Mouse (Mus musculus): ENCODE measurements around the gene Itga10. TPM values are rescaled to one million over a fixed set of nuclear protein-coding genes. Genes with fewer than 3 reads are reported as not detected.
A peak's percentile ranks its signal among the peaks of the same experiment; 100 is the strongest.
"Not testable (repeated sequence)": the region's sequence is repeated elsewhere in the genome, so short reads cannot be mapped to it uniquely, and the experiment has no call there.

Gene Itga10
- polyA plus RNA-seq, 1 experiment from 2014 or later = 0.84 TPM

DNA sequence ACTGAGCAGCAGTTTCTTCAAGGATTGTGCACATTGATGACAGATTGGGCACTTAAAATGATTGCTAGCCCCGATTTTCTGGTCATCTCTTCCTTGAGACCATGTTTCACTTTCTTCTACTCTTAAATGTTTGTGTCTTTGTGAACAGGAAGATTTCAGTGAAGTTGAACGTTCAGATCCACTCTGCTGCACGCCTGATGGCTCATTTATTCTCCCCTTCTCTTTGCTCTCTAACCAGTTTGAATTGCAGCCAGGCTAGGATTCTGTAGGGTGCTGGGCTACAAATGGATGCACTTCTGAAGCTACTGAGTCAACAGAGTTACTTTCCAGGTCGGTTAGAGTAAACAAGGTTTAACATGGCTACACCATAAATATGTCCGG is 42.7 kb upstream of the Itga10 start:
- Histone ChIP-seq H3K27me3 (peaks cover 9% of the 10 kb centered on the region), H3K36me3 (replicated peaks) (no peaks in the 10 kb centered on the region; the same call in 1 of the 2 replicates), H3K4me1 (peaks cover 64% of the 10 kb centered on the region), H3K27ac (peak overlapping the region; percentile 96), H3K4me2 (peak overlapping the region; percentile 62), H3K4me3 (replicated peaks) (peak overlapping the region; percentile 96), H3K9ac (peak overlapping the region; percentile 97), H3K9me3 (no peaks in the 10 kb centered on the region)
- WGBS = 44% methylated on average over 5 of the region's 5 CpGs
- ATAC-seq (ENCODE audit: low FRiP score) = no peak

DNA sequence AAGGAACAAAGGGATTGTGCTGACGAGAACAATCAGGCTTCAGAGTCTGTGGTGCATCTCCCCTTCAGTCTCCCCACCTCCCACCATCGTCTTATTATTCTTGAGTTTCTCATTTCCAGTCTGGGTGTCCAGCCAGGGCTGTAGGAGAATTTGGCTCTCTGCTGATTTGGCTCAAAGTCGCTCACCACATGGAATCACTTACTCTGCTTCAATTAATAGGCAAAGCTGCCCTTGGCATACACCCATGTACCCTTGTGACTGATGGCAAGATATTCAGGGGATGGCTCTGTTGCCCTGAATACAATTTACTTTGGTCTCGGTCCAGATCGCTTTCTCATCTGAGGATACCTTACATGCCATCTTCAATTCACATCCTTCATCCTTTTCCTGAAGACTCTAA is 42.1 kb upstream of the Itga10 start:
- Histone ChIP-seq H3K9ac (peak overlapping the region; percentile 97), H3K4me3 (replicated peaks) (peak overlapping the region; percentile 96), H3K4me1 (peaks cover 58% of the 10 kb centered on the region), H3K27ac (no peak overlapping the region), H3K9me3 (no peaks in the 10 kb centered on the region), H3K36me3 (replicated peaks) (peaks cover 3% of the 10 kb centered on the region; the same call in 1 of the 2 replicates), H3K4me2 (peak overlapping the region; percentile 62), H3K27me3 (peaks cover 9% of the 10 kb centered on the region)
- no peak for ATAC-seq (ENCODE audit: low FRiP score)
- 49% methylated on average over 5 of the region's 5 CpGs for WGBS

GRCm38 (mm10) chr3:96606007-96606406 is 39.4 kb upstream of the Itga10 start:
- H3K9me3 ChIP-seq; ATAC-seq (ENCODE audit: low FRiP score); H3K9ac ChIP-seq; H3K27me3 ChIP-seq; H3K27ac ChIP-seq; H3K4me3 ChIP-seq (replicated peaks); H3K4me2 ChIP-seq: not testable (repeated sequence)
- Histone ChIP-seq H3K4me1 (peaks cover 36% of the 10 kb centered on the region), H3K36me3 (replicated peaks) (peaks cover 11% of the 10 kb centered on the region)
- 91% methylated on average over 4 of the region's 4 CpGs for WGBS

DNA sequence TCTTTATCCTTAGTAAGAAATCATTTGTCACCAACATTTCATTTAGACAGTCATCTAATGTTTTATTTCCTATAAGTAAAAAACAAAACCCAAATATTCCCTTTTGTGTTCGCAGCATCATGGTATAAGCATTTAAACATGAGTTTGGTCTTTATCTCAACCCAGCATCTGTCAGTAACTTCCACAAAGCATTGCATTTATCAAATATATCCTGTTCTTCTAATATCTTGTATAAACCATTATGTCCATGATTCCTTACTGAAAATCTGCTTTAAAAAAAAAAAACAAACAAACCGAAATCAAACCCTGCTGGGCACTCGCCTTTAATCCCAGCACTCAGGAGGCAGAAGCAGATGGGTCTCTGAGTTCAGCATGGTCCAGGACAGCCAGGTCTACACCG is 38.8 kb upstream of the Itga10 start:
- Histone ChIP-seq H3K4me3 (replicated peaks) (no peak overlapping the region), H3K27ac (no peak overlapping the region), H3K9me3 (no peaks in the 10 kb centered on the region), H3K27me3 (no peaks in the 10 kb centered on the region), H3K36me3 (replicated peaks) (peaks cover 11% of the 10 kb centered on the region), H3K4me2 (no peak overlapping the region), H3K4me1 (peaks cover 36% of the 10 kb centered on the region), H3K9ac (no peak overlapping the region)
- 95% methylated on average over 4 of the region's 4 CpGs for WGBS
- ATAC-seq (ENCODE audit: low FRiP score) = no peak

- no peak for ATAC-seq (ENCODE audit: low FRiP score)
- Histone ChIP-seq H3K9me3 (no peaks in the 10 kb centered on the region), H3K36me3 (replicated peaks) (peaks cover 76% of the 10 kb centered on the region), H3K4me1 (no peaks in the 10 kb centered on the region), H3K4me3 (replicated peaks) (no peak overlapping the region), H3K27ac (no peak overlapping the region), H3K4me2 (no peak overlapping the region), H3K27me3 (no peaks in the 10 kb centered on the region), H3K9ac (no peak overlapping the region)
- 91% methylated on average over 3 of the region's 3 CpGs for WGBS
Observed at GRCm38 (mm10) chr3:96617941-96618340, 27.4 kb upstream of the Itga10 start.

DNA sequence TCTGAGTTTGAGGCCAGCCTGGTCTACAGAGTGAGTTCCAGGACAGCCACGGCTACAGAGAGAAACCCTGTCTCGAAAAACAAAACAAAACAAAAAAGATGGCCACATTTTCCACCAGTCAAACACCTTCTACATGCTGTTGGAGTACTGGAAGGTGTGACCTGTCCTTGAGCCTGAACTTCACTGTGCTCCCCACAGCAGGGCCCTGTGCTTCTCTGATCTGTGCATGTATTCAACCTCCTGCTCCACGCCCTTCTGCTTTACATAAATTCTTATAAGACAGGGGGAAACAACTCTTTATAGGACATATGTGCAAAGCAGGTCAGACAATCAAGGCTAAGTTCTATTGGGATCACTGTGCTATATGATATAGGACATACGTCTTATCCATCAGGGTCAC is 22.2 kb upstream of the Itga10 start:
- ATAC-seq (ENCODE audit: low FRiP score) = no peak
- Histone ChIP-seq H3K27me3 (no peaks in the 10 kb centered on the region), H3K9ac (no peak overlapping the region), H3K36me3 (replicated peaks) (peaks cover 79% of the 10 kb centered on the region), H3K4me3 (replicated peaks) (no peak overlapping the region), H3K27ac (no peak overlapping the region), H3K4me2 (no peak overlapping the region), H3K9me3 (no peaks in the 10 kb centered on the region), H3K4me1 (no peaks in the 10 kb centered on the region)
- WGBS = 90% methylated on average over 4 of the region's 4 CpGs

- Histone ChIP-seq H3K27me3 (no peaks in the 10 kb centered on the region), H3K4me2 (peak within 1 kb of the TSS; percentile 80), H3K27ac (peak within 1 kb of the TSS; percentile 54), H3K36me3 (replicated peaks) (peaks cover 48% of the 10 kb centered on the region), H3K4me3 (replicated peaks) (peak within 1 kb of the TSS; percentile 61), H3K4me1 (peaks cover 20% of the 10 kb centered on the region), H3K9ac (peak within 1 kb of the TSS; percentile 70), H3K9me3 (no peaks in the 10 kb centered on the region)
- 1% methylated on average over 48 of the region's 48 CpGs for WGBS
- peak; percentile 95 for ATAC-seq (ENCODE audit: low FRiP score)
Observed at GRCm38 (mm10) chr3:96629729-96630600, 15.4 kb upstream of the Itga10 start, which contains the start of gene Rbm8a. TSS of gene Rbm8a (plus strand) at chr3:96629933.

GRCm38 (mm10) chr3:96632058-96632457 is 13.3 kb upstream of the Itga10 start:
- no peak overlapping the region for H3K9ac ChIP-seq
- peaks cover 31% of the 10 kb centered on the region for H3K36me3 ChIP-seq (replicated peaks)
- H3K27ac ChIP-seq = no peak overlapping the region
- H3K4me3 ChIP-seq (replicated peaks) = no peak overlapping the region
- H3K4me2 ChIP-seq = no peak overlapping the region
- H3K4me1 ChIP-seq = peaks cover 36% of the 10 kb centered on the region
- no peaks in the 10 kb centered on the region for H3K27me3 ChIP-seq
- H3K9me3 ChIP-seq = no peaks in the 10 kb centered on the region
- ATAC-seq (ENCODE audit: low FRiP score) = no peak

- WGBS = 78% methylated on average over 1 of the region's 1 CpGs
- no peaks in the 10 kb centered on the region for H3K27me3 ChIP-seq
- H3K4me1 ChIP-seq = peaks cover 34% of the 10 kb centered on the region
- H3K36me3 ChIP-seq (replicated peaks) = peaks cover 35% of the 10 kb centered on the region
- H3K9me3 ChIP-seq = no peaks in the 10 kb centered on the region
- no peak overlapping the region for H3K4me3 ChIP-seq (replicated peaks)
- H3K4me2 ChIP-seq = no peak overlapping the region
- H3K27ac ChIP-seq = no peak overlapping the region
- H3K9ac ChIP-seq = no peak overlapping the region
- no peak for ATAC-seq (ENCODE audit: low FRiP score)
Observed at GRCm38 (mm10) chr3:96634015-96634414, 11.4 kb upstream of the Itga10 start.

- peaks cover 30% of the 10 kb centered on the region for H3K4me1 ChIP-seq
- 2% methylated on average over 59 of the region's 60 CpGs for WGBS
- H3K27ac ChIP-seq = peak within 1 kb of the TSS; percentile 86
- no peaks in the 10 kb centered on the region for H3K9me3 ChIP-seq
- peak within 1 kb of the TSS; percentile 88 for H3K4me3 ChIP-seq (replicated peaks)
- H3K4me2 ChIP-seq = peak within 1 kb of the TSS; percentile 87
- peak; percentile 86 for ATAC-seq (ENCODE audit: low FRiP score)
- peaks cover 41% of the 10 kb centered on the region for H3K36me3 ChIP-seq (replicated peaks)
- H3K9ac ChIP-seq = peak within 1 kb of the TSS; percentile 96
- no peaks in the 10 kb centered on the region for H3K27me3 ChIP-seq
Observed at GRCm38 (mm10) chr3:96634928-96635879, 10.2 kb upstream of the Itga10 start, which contains the start of the genes Pex11b and Gm42957. TSS of gene Pex11b (plus strand) at chr3:96635376. TSS of gene Gm42957 (plus strand) at chr3:96635474.

- Histone ChIP-seq H3K4me3 (replicated peaks) (peak overlapping the region; percentile 88), H3K27me3 (no peaks in the 10 kb centered on the region), H3K4me2 (peak overlapping the region; percentile 87), H3K4me1 (peaks cover 24% of the 10 kb centered on the region), H3K9ac (peak overlapping the region; percentile 96), H3K9me3 (no peaks in the 10 kb centered on the region), H3K36me3 (replicated peaks) (peaks cover 41% of the 10 kb centered on the region), H3K27ac (peak overlapping the region; percentile 86)
- ATAC-seq (ENCODE audit: low FRiP score) = 0 out of 2 replicates have a peak, but pooled peaks have one; percentile 24
- WGBS = 14% methylated on average over 15 of the region's 15 CpGs
Observed at GRCm38 (mm10) chr3:96635906-96636305, 9.5 kb upstream of the Itga10 start.

GRCm38 (mm10) chr3:96636448-96636847 is 8.9 kb upstream of the Itga10 start:
- Histone ChIP-seq H3K4me1 (peaks cover 20% of the 10 kb centered on the region), H3K36me3 (replicated peaks) (peaks cover 40% of the 10 kb centered on the region)
- WGBS = 70% methylated on average over 11 of the region's 11 CpGs

More at GRCm38 (mm10) chr3:96636448-96636847, 8.9 kb upstream of the Itga10 start:
- Histone ChIP-seq H3K27me3 (no peaks in the 10 kb centered on the region), H3K4me2 (peak overlapping the region; percentile 87), H3K27ac (no peak overlapping the region), H3K9ac (peak overlapping the region; percentile 96), H3K4me3 (replicated peaks) (peak overlapping the region; percentile 88), H3K9me3 (no peaks in the 10 kb centered on the region)
- ATAC-seq (ENCODE audit: low FRiP score) = no peak

All from forebrain, embryonic 12.5 days (tissue).